ENCODE assay signal across 12 mouse cellular contexts in the genomic region with DNA sequence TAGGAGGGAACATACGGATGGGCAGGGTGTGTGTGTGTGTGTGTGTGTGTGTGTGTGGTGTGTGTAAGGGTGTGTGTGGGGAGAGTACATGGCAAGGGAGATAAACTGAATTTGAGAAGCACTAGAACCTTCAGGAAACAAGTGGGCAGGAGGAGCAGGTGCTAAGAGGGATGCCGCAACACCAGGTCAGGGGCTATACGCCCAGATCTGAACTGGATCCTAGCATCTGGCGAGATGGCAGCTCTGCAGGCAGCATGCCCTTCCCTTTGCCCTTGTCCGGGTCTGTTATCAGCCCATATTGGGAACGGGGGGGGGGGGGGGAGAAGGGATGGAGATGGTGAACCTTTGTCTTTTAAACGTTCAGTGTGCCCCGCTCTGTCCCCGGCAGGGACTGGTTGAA. TPM values are rescaled to one million over a fixed set of nuclear protein-coding genes. Genes with fewer than 3 reads are reported as not detected.
DNase-seq lines count a peak whose midpoint lies in the region; ATAC-seq and TF ChIP-seq lines count a peak whose summit lies in the region.
"Had no signal": no experiment of that assay in that cellular context is flagged by ENCODE, and none has a peak within 500 bp of the region (broad histone marks: within the 10 kb centered on the region; RNA-seq: fewer than 3 reads in every experiment).

No protein-coding gene starts in this region.

- peak; percentile 45 for DNase-seq in left cerebral cortex, postnatal 4 days
- DNase-seq in left cerebral cortex, postnatal 36 days (ENCODE audit: low spot score in 2 of 2): no peak
- no peak for DNase-seq in hindbrain, embryonic 14.5 days (ENCODE audit: low spot score)
- DNase-seq in midbrain, postnatal 0 days (ENCODE audit: low spot score): no peak
- DNase-seq in embryo, embryonic 10 days (ENCODE audit: low spot score): no peak
- DNase-seq in T-cell, adult 2 months (ENCODE audit: low spot score): no peak
- DNase-seq: adrenal gland, postnatal 10 days; thymus, postnatal 14 days had no signal

- peak overlapping the region; percentile 82 for H3K27ac ChIP-seq in forebrain, embryonic 13.5 days
- H3K27ac ChIP-seq in hindbrain, embryonic 14.5 days: peak overlapping the region; percentile 83
- peak overlapping the region; percentile 64 for H3K27ac ChIP-seq in midbrain, postnatal 0 days (ENCODE audit: low read depth, low read length)

- 66% methylated on average over 9 of the region's 9 CpGs for WGBS in forebrain, embryonic 13.5 days
- 52% methylated on average over 8 of the region's 9 CpGs for WGBS in hindbrain, embryonic 14.5 days
- WGBS in midbrain, postnatal 0 days: 57% methylated on average over 7 of the region's 9 CpGs

- ATAC-seq in forebrain, embryonic 13.5 days: no peak
- no peak for ATAC-seq in hindbrain, embryonic 14.5 days (ENCODE audit: low FRiP score)
- no peak for ATAC-seq in midbrain, postnatal 0 days (ENCODE audit: low FRiP score)
- ATAC-seq: intestine, embryonic 16.5 days had no signal

- H3K27me3 ChIP-seq in forebrain, embryonic 13.5 days: no peaks in the 10 kb centered on the region
- H3K27me3 ChIP-seq in hindbrain, embryonic 14.5 days (ENCODE audit: control insufficient read depth, insufficient read depth, low read length): no peaks in the 10 kb centered on the region
- H3K27me3 ChIP-seq in midbrain, postnatal 0 days (ENCODE audit: insufficient read depth, low read length): no peaks in the 10 kb centered on the region
- H3K27me3 ChIP-seq: embryonic facial prominence, embryonic 15.5 days had no signal

- no peaks in the 10 kb centered on the region for H3K36me3 ChIP-seq in forebrain, embryonic 13.5 days (ENCODE audit: poor library complexity, severe bottlenecking)
- H3K36me3 ChIP-seq in hindbrain, embryonic 14.5 days (replicated peaks; ENCODE audit: control insufficient read depth, insufficient read depth): no peaks in the 10 kb centered on the region
- no peaks in the 10 kb centered on the region for H3K36me3 ChIP-seq in midbrain, postnatal 0 days (ENCODE audit: insufficient read depth, low read length)
- H3K36me3 ChIP-seq: embryonic facial prominence, embryonic 15.5 days had no signal

- H3K4me3 ChIP-seq in forebrain, embryonic 13.5 days: no peak overlapping the region
- H3K4me3 ChIP-seq in hindbrain, embryonic 14.5 days (replicated peaks; ENCODE audit: low read length): no peak overlapping the region
- H3K4me3 ChIP-seq in midbrain, postnatal 0 days (ENCODE audit: low read depth, low read length): no peak overlapping the region
- H3K4me3 ChIP-seq: embryonic facial prominence, embryonic 15.5 days had no signal

- H3K9ac ChIP-seq in forebrain, embryonic 13.5 days: peak overlapping the region; percentile 17; the same call in 1 of the 2 replicates
- no peak overlapping the region for H3K9ac ChIP-seq in hindbrain, embryonic 14.5 days
- no peak overlapping the region for H3K9ac ChIP-seq in midbrain, postnatal 0 days (replicated peaks; ENCODE audit: low read length, poor library complexity, severe bottlenecking)
- H3K9ac ChIP-seq: embryonic facial prominence, embryonic 15.5 days had no signal

- peak overlapping the region; percentile 17 for H3K4me2 ChIP-seq in forebrain, embryonic 13.5 days
- H3K4me2 ChIP-seq in hindbrain, embryonic 14.5 days (replicated peaks): no peak overlapping the region; the same call in 1 of the 2 replicates
- H3K4me2 ChIP-seq in midbrain, postnatal 0 days (ENCODE audit: low read depth, low read length, poor library complexity, severe bottlenecking): peak overlapping the region; percentile 34
- H3K4me2 ChIP-seq: embryonic facial prominence, embryonic 15.5 days had no signal

- intact Hi-C loops in left cerebral cortex, postnatal 4 days (cut with DNase I): no loop called here
- intact Hi-C loops in left cerebral cortex, postnatal 36 days (cut with DNase I): no loop called here

- H3K9me3 ChIP-seq in forebrain, embryonic 13.5 days (replicated peaks): peaks cover 5% of the 10 kb centered on the region; the same call in 1 of the 2 replicates
- no peaks in the 10 kb centered on the region for H3K9me3 ChIP-seq in hindbrain, embryonic 14.5 days (ENCODE audit: control insufficient read depth, low read length)
- no peaks in the 10 kb centered on the region for H3K9me3 ChIP-seq in midbrain, postnatal 0 days (ENCODE audit: low read length)
- H3K9me3 ChIP-seq: embryonic facial prominence, embryonic 15.5 days had no signal

- peaks cover 51% of the 10 kb centered on the region for H3K4me1 ChIP-seq in forebrain, embryonic 13.5 days
- peaks cover 43% of the 10 kb centered on the region for H3K4me1 ChIP-seq in hindbrain, embryonic 14.5 days (replicated peaks; ENCODE audit: control insufficient read depth, insufficient read depth, low read length)
- H3K4me1 ChIP-seq in midbrain, postnatal 0 days (ENCODE audit: insufficient read depth, low read length): peaks cover 10% of the 10 kb centered on the region

- no peak for TF ChIP-seq CTCF in midbrain, postnatal 0 days (IDR thresholded peaks at IDR 0.05)

RNA-seq across cellular contexts. Expression of a gene that starts 1.5 kb away (rescaled TPM):
- total RNA-seq in left cerebral cortex, postnatal 4 days (2021): 1,000 to 10,000 TPM; 1,274 to 1,289 TPM
- total RNA-seq in left cerebral cortex, postnatal 36 days (2021): 100 to 1,000 TPM; 718 to 779 TPM
- 93.5 and 95.2 TPM in 2 replicates for polyA plus RNA-seq in forebrain, embryonic 13.5 days (2015; fragmentation: Nextera tagmentation; extraction: Ambion mirVana)
- polyA plus RNA-seq in hindbrain, embryonic 14.5 days (2014; fragmentation: Nextera tagmentation; extraction: Ambion mirVana): 165 and 181 TPM in 2 replicates
- total RNA-seq in midbrain, postnatal 0 days (2014; rRNA removed): 774 and 843 TPM in 2 replicates
- polyA plus RNA-seq in midbrain, postnatal 0 days (2015; fragmentation: Nextera tagmentation; extraction: Ambion mirVana): 165 and 182 TPM in 2 replicates

RNA-seq across cellular contexts. Expression of a gene that starts 9.7 kb away (rescaled TPM):
- 10 to 100 TPM; 96.8 to 99.4 TPM for total RNA-seq in left cerebral cortex, postnatal 4 days (2021)
- total RNA-seq in left cerebral cortex, postnatal 36 days (2021): 100 to 1,000 TPM; 123 to 133 TPM
- 79.0 and 86.0 TPM in 2 replicates for polyA plus RNA-seq in forebrain, embryonic 13.5 days (2015; fragmentation: Nextera tagmentation; extraction: Ambion mirVana)
- polyA plus RNA-seq in hindbrain, embryonic 14.5 days (2014; fragmentation: Nextera tagmentation; extraction: Ambion mirVana): 58.4 and 62.7 TPM in 2 replicates
- total RNA-seq in midbrain, postnatal 0 days (2014; rRNA removed): 66.6 and 81.2 TPM in 2 replicates
- polyA plus RNA-seq in midbrain, postnatal 0 days (2015; fragmentation: Nextera tagmentation; extraction: Ambion mirVana): 52.2 and 59.8 TPM in 2 replicates

RNA-seq across cellular contexts. Expression of a gene that starts 36.2 kb away (rescaled TPM):
- 10 to 100 TPM; 31.9 TPM for total RNA-seq in left cerebral cortex, postnatal 4 days (2021)
- 100 to 1,000 TPM; 117 to 141 TPM for total RNA-seq in left cerebral cortex, postnatal 36 days (2021)
- polyA plus RNA-seq in forebrain, embryonic 13.5 days (2015; fragmentation: Nextera tagmentation; extraction: Ambion mirVana): 2.1 and 2.3 TPM in 2 replicates
- 3.4 and 4.1 TPM in 2 replicates for polyA plus RNA-seq in hindbrain, embryonic 14.5 days (2014; fragmentation: Nextera tagmentation; extraction: Ambion mirVana)
- total RNA-seq in midbrain, postnatal 0 days (2014; rRNA removed): 7.1 and 11.0 TPM in 2 replicates
- polyA plus RNA-seq in midbrain, postnatal 0 days (2015; fragmentation: Nextera tagmentation; extraction: Ambion mirVana): 12.3 and 14.3 TPM in 2 replicates

RNA-seq across cellular contexts. Expression of a gene that starts 37.9 kb away (rescaled TPM):
- not detected for total RNA-seq in left cerebral cortex, postnatal 4 days (2021)
- not detected for total RNA-seq in left cerebral cortex, postnatal 36 days (2021)
- 0.12 TPM in 1 of 2 replicates, not detected in the other for polyA plus RNA-seq in forebrain, embryonic 13.5 days (2015; fragmentation: Nextera tagmentation; extraction: Ambion mirVana)
- polyA plus RNA-seq in hindbrain, embryonic 14.5 days (2014; fragmentation: Nextera tagmentation; extraction: Ambion mirVana): not detected in 2 replicates
- total RNA-seq in midbrain, postnatal 0 days (2014; rRNA removed): not detected in 2 replicates
- not detected in 2 replicates for polyA plus RNA-seq in midbrain, postnatal 0 days (2015; fragmentation: Nextera tagmentation; extraction: Ambion mirVana)
- total RNA-seq: adrenal gland, postnatal 10 days; layer of hippocampus, adult 8-10 months had no signal
- polyA plus RNA-seq: intestine, embryonic 16.5 days had no signal

RNA-seq across cellular contexts. Expression of a gene that starts 56.4 kb away (rescaled TPM):
- total RNA-seq in left cerebral cortex, postnatal 4 days (2021): 100 to 1,000 TPM; 163 to 166 TPM
- 100 to 1,000 TPM; 169 to 193 TPM for total RNA-seq in left cerebral cortex, postnatal 36 days (2021)
- polyA plus RNA-seq in forebrain, embryonic 13.5 days (2015; fragmentation: Nextera tagmentation; extraction: Ambion mirVana): 31.3 and 32.9 TPM in 2 replicates
- 23.6 and 24.1 TPM in 2 replicates for polyA plus RNA-seq in hindbrain, embryonic 14.5 days (2014; fragmentation: Nextera tagmentation; extraction: Ambion mirVana)
- total RNA-seq in midbrain, postnatal 0 days (2014; rRNA removed): 88.3 and 107 TPM in 2 replicates
- polyA plus RNA-seq in midbrain, postnatal 0 days (2015; fragmentation: Nextera tagmentation; extraction: Ambion mirVana): 22.3 and 25.8 TPM in 2 replicates
